Mouse (Mus musculus): ENCODE data around the gene Zbtb20.
A peak's percentile ranks its signal among the peaks of the same experiment; 100 is the strongest.

The Zbtb20 gene

GRCm38 (mm10) chr16:43363751-43364515 lies 488.3 kb downstream of the Zbtb20 start:
- peak in 1 of 2 experiments; percentile 23 for DNase-seq

DNA sequence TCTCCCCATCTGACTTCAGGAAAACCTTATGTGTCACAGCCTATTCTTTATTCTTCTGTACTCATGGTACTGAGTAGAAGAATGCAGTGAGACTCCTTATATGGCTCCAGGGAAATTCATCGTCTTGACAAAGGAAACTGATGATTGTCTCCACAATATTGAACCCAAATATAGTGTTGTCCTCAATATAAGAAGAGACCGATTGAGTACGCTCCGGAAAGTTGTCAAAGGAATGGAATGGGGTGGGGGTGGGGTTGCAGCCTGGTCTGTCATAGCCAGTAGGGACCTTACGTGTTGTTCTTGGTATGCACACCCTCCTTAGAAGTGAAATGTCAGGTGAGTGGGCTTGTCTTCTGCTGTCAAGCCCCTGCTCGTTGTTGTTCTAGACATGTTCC lies 488.8 kb downstream of the Zbtb20 start:
- no peak for DNase-seq

DNA sequence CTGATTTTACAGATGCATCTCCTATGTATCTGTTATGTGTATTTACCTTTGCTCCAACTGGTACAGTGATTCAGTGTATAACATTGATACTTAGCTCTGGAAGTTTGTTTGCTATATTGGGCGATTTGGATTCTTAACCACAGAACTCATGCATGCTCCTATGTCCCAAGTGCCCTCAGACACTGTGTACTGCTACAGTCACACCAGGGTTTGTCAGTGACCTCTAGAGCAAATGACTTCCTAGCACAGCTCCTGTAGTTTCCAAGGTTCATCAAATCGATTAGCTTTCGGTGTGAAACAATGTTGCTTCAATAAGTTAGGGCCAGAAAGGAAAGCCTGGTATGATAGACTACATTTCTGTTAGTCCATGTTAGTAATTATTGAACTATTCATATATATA lies 489.6 kb downstream of the Zbtb20 start:
- DNase-seq = no peak

GRCm38 (mm10) chr16:43370496-43371020 lies 494.9 kb downstream of the Zbtb20 start:
- DNase-seq = no peak

DNA sequence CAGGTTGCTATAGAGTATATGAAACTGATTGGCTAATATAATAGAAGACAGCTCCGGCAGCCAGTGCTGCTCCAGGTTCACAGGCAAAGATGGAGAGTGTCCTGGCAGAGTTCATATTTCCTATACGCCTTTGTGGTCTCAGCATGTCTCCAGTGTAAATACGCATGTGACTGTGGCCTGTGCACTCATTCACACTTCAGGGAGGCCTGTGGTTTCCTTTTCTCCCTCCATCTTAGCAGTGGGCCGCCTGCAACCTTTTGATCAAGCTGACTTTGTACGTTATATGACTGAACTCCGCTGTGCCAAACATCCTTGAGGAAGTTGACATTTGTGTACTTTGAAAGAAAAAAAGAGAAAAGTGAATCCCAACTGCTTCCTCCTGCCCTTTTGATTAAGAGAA lies 501.1 kb downstream of the Zbtb20 start:
- no peak for DNase-seq

DNA sequence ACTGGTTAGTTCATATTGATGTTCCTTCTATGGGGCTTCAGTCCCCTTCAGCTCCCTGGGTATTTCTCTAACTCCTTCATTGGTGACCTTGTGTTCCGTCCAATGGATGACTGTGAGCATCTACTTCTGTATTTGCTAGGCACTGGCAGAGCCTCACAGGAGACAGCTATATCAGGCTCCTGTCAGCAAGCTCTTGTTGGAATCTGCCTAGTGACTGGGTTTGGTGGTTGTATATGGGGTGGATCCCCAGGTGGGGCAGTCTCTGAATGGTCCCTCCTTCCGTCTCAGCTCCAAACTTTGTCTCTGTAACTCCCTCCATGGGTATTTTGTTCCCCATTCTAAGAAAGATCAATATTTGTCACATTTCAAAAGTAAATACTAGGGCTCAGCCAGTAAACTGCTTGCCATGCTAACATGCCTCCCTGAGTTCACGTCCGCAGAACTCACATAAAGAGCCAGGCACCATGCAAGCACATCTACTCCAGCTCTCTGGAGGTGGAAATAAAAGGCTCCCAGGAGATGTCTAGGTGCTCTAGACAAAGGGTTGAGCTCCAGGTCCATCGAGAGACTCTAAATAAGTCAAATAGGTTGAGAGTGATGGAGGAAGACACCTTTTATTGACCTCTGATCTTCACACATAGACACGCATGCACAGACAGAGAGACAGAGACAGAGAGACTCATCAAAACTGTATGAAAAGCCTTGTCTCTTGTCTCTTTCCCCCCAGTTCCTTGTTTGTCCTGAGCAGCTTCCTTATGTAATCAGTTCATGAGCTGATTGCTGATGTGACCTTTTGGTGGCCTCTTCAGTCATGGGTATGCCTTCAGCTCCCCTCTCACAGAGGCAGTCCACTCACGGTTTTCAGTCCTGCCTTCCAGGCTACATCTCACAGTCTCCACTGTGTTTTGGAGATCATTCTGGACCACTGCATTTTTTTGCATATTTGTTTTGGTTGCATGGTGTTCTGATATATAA lies 504.0 kb downstream of the Zbtb20 start:
- DNase-seq = no peak

GRCm38 (mm10) chr16:43381183-43381582 lies 505.5 kb downstream of the Zbtb20 start:
- DNase-seq = no peak

DNA sequence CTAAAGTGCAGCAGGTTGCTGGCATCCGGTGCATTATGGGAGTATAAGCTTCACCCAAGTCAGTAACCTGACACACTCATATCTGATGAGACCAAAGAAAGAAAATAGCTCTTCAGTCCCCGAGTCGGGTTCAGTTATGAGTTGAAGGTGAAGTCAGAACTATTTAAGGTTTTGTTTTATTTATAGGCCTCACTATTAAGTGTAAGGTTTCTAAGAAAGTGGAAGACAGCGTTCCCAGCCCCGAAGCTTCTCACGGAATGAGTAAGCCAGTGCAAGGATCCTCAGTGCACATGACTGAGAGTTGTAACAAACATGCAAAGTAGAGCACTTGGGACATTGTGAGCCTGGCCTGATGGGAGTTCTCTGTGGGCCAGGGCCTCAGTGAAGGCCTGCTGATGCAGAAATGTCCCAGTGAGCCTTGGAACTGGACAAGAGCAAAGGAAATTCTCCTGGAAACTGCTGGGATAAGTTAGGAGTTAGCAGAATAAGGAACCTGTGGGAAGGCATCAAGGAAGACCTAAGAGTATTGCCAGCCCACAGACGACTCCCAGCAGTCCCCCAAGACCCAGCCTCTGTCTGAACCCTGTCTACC lies 507.6 kb downstream of the Zbtb20 start:
- no peak for DNase-seq

DNA sequence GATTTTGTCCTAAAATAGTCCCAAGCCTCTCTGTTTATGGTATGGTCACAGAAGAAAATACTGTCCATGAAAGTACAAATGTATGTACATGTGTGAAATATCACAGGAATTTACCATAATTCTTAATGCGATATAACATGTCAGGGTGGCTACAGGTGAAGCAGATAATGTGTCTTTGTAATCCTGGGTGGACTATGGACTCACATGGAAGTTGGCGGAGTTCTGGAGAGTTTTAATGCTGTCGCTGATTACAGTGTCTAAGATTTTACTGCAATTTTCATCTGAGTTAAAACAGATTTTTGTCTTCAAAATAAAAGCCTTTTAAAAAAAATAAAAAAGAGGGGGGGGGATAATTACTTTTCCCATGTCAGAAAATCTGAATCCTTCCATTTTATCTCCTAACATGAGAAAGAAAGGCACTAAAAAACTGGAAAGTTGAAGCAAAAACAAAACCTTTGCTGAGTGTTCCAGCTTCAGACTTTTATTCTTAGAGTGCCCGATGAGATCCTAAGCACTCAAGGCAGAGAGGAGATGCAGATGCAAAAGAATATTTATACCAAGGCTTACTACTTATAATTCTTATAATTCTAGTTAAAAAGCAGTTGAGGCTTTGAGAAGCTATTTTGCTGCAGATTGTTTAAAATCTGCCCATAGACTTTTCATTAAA lies 509.4 kb downstream of the Zbtb20 start:
- no peak for DNase-seq

GRCm38 (mm10) chr16:43385620-43386210 lies 510.0 kb downstream of the Zbtb20 start:
- DNase-seq = no peak

GRCm38 (mm10) chr16:43386426-43386825 lies 510.7 kb downstream of the Zbtb20 start:
- DNase-seq = no peak

- DNase-seq = no peak
Observed at GRCm38 (mm10) chr16:43388389-43388788, 512.7 kb downstream of the Zbtb20 start.

DNA sequence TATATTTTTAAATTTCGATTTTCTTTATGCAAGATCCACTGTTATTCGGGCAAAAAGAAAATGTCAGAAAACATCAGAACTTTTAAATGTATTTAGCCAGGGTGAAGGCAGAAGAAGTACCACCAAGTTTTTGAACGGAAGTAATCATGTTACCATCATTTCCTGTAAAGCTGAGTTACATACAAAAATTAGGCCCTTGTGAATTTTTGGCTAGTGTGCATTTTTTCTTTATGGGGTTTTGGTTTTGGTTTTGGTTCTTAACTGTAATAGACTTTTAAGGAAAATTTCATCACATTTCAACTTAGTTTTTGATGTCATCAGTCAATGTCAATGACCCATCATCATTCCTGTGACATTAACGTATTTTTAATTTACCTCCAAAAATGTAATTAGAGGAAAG lies 514.7 kb downstream of the Zbtb20 start:
- no peak for DNase-seq

GRCm38 (mm10) chr16:43393382-43393781 lies 517.7 kb downstream of the Zbtb20 start:
- DNase-seq = no peak

DNA sequence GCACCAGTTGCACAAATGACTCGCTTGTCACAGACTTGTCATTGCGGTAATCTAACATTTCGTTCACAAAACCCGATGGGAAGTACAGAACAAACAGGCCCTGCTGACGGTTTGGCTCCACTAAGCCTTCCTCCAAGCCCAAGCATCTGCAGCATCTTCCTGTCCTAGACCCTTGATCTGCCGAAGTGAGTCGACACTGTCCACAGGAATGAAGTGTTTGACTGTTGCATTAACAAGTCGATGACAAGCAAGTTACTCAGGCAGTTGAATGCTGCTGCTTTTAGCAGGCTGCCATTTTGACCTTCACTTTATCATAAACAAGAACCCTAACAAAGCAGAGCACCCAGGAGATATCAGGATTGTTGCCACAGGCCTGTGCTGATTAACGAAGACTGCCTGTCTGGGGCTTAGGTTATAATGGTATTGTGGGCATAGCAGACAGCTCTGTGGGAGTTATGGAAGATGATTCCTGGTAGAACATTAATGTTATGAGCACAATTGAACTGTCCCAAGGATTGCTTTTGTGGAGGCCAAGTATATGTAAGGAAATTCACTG lies 518.4 kb downstream of the Zbtb20 start:
- DNase-seq = no peak

GRCm38 (mm10) chr16:43394760-43395159 lies 519.1 kb downstream of the Zbtb20 start:
- no peak for DNase-seq

- peak in 1 of 2 experiments; percentile 18 for DNase-seq
Observed at GRCm38 (mm10) chr16:43396849-43397628, 521.4 kb downstream of the Zbtb20 start.

DNA sequence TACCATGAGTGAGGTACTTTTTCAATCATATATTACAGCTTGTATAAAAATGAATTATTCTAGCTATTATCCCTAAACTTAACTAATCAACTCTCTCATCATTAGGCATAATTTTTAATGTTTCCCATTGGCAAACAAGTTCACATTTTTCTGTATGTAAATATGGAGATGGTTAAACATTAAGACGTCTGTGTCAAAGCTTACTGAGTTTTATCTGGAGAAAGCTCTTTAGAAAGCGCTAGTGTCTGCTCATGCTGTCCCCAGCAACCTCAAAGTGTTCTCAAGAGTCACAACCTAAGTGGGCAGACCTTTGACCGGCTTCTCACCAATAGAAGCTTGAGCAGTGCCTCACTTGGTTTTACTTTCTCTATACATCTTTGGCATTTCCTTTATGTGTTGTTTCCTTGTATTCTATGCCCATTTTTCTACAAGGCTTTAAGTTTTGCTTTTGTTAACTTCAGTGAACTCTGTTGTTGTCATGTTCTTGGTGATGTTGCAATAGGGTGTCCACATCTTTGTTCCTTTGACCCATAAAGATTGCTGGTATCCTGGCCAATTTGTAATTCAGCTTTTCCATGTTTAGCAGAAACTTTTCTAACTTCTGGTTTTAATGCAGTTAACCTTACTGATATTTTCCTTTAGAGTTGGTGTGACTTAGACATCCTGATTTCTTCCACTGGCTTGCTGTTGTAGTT lies 522.1 kb downstream of the Zbtb20 start:
- DNase-seq = no peak

DNA sequence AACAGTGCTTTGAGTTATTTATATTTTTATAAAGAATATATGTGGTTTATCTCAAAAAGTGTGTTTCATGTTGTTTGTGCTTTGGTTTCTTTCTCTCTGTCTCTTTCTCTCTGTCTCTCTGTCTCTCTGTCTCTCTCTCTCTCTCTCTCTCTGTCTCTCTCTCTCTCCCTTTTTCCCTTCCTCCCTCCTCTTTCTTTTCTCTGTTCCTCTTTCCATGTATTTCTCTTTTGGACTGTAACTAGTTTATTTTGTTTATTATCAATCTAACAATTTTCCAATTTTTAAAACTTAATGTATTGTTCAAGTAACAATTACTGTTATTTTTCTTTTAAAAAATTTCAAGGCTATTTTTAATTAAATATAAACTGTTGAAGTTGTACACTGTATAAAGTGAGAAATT lies 523.7 kb downstream of the Zbtb20 start:
- no peak for DNase-seq

DNA sequence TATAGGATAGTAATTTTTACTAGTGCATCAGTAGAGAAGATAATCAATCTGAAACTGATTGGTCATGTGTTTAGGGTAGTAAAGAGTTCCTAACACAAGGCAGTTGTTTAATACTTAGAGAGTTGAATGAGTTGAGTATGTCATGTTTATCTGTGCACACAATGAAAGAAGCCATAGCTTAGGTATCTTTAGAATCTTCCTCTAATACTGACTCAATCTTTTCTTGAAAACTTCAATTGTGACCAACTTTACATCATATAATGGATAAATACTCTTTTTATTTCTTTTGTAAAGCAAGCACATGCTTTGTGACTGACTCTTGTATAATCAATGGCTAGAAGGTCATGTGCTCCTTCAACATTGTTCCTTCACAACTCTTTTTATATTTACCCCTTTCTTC lies 524.4 kb downstream of the Zbtb20 start:
- no peak for DNase-seq
